Mouse (Mus musculus) heart, embryonic 16.5 days (tissue): ENCODE data around the gene Nf2. TPM values are rescaled to one million over a fixed set of nuclear protein-coding genes. Genes with fewer than 3 reads are reported as not detected.

ENCODE experiments used
- ATAC-seq: fragments of 200-750 bp; cut with Nextera tagmentation; replicated peaks from 2 replicates; pipeline ENCODE4 v1.8.0; 2017; ENCODE audit warnings: moderate number of reproducible peaks; ENCODE audit not compliant: insufficient read depth, low FRiP score; ENCODE audit errors: extremely low read depth
- H3K27ac ChIP-seq: fragments of 300-500 bp; sonication (generic); 2 replicates; pipeline ENCODE4 v1.5.1; 2014; ENCODE audit warnings: mild to moderate bottlenecking, low read length, control low read depth, moderate library complexity
- H3K27me3 ChIP-seq: fragments of 300-500 bp; sonication (generic); 2 replicates; pipeline ENCODE4 v1.6.1; 2014; ENCODE audit warnings: low read length, mixed read lengths; ENCODE audit not compliant: control insufficient read depth, insufficient read depth
- H3K36me3 ChIP-seq: fragments of 300-500 bp; sonication (generic); 2 replicates; pipeline ENCODE4 v1.6.1; 2014; ENCODE audit not compliant: control insufficient read depth, insufficient read depth
- H3K4me1 ChIP-seq: fragments of 300-500 bp; sonication (generic); 2 replicates; pipeline ENCODE4 v1.6.1; 2014; ENCODE audit warnings: low read length, mixed read lengths; ENCODE audit not compliant: control insufficient read depth, insufficient read depth
- H3K4me2 ChIP-seq: fragments of 300-500 bp; sonication (generic); 2 replicates; pipeline ENCODE4 v1.6.1; 2014; ENCODE audit warnings: low read depth, mild to moderate bottlenecking, control low read depth, low read length
- H3K4me3 ChIP-seq: fragments of 300-500 bp; sonication (generic); 2 replicates; pipeline ENCODE4 v1.5.1; 2014; ENCODE audit warnings: mild to moderate bottlenecking, control low read depth, low read length
- H3K9ac ChIP-seq: fragments of 300-500 bp; sonication (generic); 2 replicates; pipeline ENCODE4 v1.6.1; 2014; ENCODE audit warnings: low read length, control low read depth
- H3K9me3 ChIP-seq: fragments of 300-500 bp; sonication (generic); replicated peaks from 2 replicates; pipeline ENCODE4 v1.6.1; 2016; ENCODE audit warnings: low read length; ENCODE audit not compliant: control insufficient read depth
- WGBS: fragments of 180-500 bp; shearing (Covaris S2); extraction: QIAGEN DNeasy Blood & Tissue Kit; methylation state at CpG from one replicate; pipeline ENCODE4 v1.1.7; 2014; 5-methylcytosine and 5-hydroxymethylcytosine counted together
- polyA plus RNA-seq: library from polyadenylated mRNA; unstranded; fragments of >200 nt; fragmentation: Nextera tagmentation; extraction: Ambion mirVana; gene quantifications from 2 replicates; pipeline ENCODE4 v1.2.1, GENCODE M21; 2015

Nf2 gene
- polyA plus RNA-seq, 1 experiment from 2014 or later: 42.8 TPM

DNA sequence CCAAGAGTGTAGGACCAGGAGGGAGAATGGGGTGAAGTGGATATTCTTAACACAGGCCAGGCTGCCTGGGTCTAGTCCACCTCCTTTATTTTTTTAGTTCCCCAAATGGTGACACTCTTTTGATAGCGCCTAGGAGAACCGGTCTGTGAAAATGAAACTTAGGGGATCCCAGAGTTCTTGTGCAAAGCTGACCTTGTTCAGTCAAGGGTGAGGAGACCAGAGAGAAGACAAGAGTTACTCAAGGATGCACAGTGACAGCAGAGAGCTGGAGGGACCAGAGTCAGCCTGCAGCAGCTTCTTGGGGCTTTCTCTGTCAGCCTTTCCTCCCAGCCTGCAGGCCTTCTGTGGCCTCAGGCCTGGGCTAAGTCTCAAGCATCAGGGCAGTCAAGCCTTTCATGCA is 86.8 kb downstream of the Nf2 start:
- 14% methylated on average over 2 of the region's 2 CpGs for WGBS
- no peak overlapping the region for H3K4me3 ChIP-seq

DNA sequence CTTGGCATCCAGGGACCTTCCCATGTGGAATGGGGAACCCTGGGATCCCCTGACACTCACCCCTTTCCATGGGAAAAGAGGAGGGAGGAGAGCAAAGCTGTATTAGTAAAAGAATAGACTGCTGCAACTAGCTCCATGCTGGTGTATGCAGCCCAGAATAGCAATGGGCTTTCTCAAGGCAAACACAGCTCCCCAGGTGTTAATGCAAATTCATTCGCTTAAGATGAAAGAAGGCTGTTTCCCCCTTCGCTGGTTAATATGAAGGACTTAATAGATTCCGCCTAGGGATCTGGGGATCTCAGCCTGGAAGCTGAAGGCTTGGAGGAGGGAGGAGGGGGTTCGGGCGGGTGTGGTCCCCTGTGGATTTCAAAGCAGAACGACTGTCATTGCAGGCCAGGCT is 87.3 kb downstream of the Nf2 start:
- H3K27ac ChIP-seq: no peak overlapping the region
- 23% methylated on average over 6 of the region's 6 CpGs for WGBS
- H3K36me3 ChIP-seq: no peaks in the 10 kb centered on the region
- H3K27me3 ChIP-seq: peaks cover 17% of the 10 kb centered on the region
- no peaks in the 10 kb centered on the region for H3K9me3 ChIP-seq
- peaks cover 9% of the 10 kb centered on the region for H3K4me1 ChIP-seq
- H3K4me2 ChIP-seq: no peak overlapping the region
- ATAC-seq: no peak
- H3K4me3 ChIP-seq: no peak overlapping the region
- H3K9ac ChIP-seq: no peak overlapping the region

More for the DNA sequence above, 86.8 kb downstream of the Nf2 start:
- Histone ChIP-seq H3K27ac (no peak overlapping the region), H3K9ac (no peak overlapping the region), H3K4me1 (peaks cover 9% of the 10 kb centered on the region), H3K36me3 (no peaks in the 10 kb centered on the region), H3K27me3 (peaks cover 17% of the 10 kb centered on the region), H3K4me2 (no peak overlapping the region), H3K9me3 (no peaks in the 10 kb centered on the region)
- no peak for ATAC-seq

DNA sequence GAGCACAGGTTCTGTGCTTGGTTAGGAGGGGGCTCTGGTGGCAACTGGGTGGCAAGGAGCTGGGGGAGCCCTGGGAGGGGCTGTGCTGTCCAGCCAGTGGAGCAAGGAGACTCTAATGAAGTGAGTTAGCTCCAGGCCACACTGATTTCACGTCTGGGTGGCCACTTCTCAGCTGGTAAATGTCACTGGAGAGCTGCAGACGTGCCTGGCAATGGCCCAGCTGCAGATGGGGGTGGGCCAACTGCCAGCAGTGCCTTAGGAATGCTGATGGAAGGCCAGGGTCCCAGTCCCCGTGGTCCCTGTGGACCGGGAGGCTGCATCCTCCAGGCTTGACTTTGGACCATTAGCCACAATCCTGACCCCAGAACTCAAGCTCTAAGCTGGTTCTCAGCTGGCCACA is 88.9 kb downstream of the Nf2 start:
- H3K36me3 ChIP-seq: no peaks in the 10 kb centered on the region
- no peaks in the 10 kb centered on the region for H3K9me3 ChIP-seq
- H3K4me2 ChIP-seq: no peak overlapping the region
- 13% methylated on average over 4 of the region's 4 CpGs for WGBS
- peak; percentile 56 for ATAC-seq
- H3K4me1 ChIP-seq: peaks cover 9% of the 10 kb centered on the region
- no peak overlapping the region for H3K4me3 ChIP-seq
- no peak overlapping the region for H3K9ac ChIP-seq
- peaks cover 19% of the 10 kb centered on the region for H3K27me3 ChIP-seq
- no peak overlapping the region for H3K27ac ChIP-seq

DNA sequence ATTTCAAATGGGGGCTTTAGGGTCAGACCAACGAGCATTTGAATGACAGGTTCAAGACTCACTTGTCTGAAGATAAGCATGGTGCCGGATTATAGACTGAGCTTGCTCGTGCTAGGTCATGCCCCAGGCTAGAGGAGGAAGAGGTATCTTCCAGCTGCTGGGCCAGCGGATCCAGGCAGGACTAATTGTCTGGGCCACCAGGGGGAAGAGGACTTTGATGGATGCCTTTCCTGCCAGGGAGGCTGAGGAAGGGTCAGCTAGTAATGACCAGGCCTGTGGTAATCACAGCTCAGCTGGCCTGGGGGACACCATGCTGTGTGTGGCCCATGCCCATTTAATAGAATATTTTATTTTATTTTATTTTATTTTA is 91.6 kb downstream of the Nf2 start:
- Histone ChIP-seq H3K4me1 (peaks cover 9% of the 10 kb centered on the region), H3K27me3 (peaks cover 19% of the 10 kb centered on the region), H3K9me3 (peaks cover 5% of the 10 kb centered on the region), H3K4me2 (no peak overlapping the region), H3K27ac (no peak overlapping the region), H3K36me3 (no peaks in the 10 kb centered on the region), H3K9ac (no peak overlapping the region), H3K4me3 (no peak overlapping the region)
- WGBS: 27% methylated on average over 4 of the region's 4 CpGs
- no peak for ATAC-seq

DNA sequence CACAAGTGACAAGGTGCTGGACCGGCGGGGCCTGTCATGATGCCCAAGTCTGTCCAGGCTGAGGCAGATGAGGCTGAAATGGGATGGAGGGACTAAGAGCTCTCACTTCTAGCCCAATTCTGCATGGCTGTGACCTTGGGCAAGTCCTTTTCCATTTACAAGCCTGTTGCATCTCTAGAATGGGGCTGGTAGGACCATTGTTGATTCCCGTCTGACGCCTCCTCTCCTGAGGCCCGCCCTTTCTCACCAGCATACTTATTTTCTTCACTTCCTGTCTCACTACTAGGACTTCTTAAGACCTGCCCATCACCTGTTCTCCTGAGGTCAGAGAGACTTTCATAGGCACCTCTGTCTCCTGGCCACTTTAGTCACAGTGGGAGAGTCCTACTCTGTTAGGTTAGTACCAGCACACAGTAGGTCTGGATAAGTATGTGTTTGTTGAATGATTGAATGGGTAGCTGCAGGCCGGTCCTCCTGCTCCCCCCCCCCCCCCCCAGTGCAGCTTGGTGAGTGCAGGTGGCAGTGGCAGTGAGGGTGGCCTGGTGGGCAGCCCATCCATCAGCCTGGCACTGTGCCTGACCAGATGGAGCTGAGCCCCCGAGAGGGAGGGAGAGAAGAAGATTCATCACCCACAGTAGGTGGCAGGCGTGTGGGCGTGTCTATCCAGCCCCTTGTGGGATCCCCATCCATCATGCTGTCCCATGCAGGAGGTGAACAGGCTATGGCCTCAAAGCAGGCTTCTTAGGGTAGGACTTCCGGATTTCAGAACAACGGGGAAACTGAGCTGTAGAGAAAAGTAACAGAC is 92.2 kb downstream of the Nf2 start:
- peaks cover 9% of the 10 kb centered on the region for H3K4me1 ChIP-seq
- no peak overlapping the region for H3K4me2 ChIP-seq
- no peak overlapping the region for H3K9ac ChIP-seq
- H3K27ac ChIP-seq: no peak overlapping the region
- H3K9me3 ChIP-seq: peaks cover 5% of the 10 kb centered on the region
- H3K4me3 ChIP-seq: no peak overlapping the region
- H3K27me3 ChIP-seq: peaks cover 13% of the 10 kb centered on the region
- ATAC-seq: no peak
- 49% methylated on average over 11 of the region's 11 CpGs for WGBS
- H3K36me3 ChIP-seq: no peaks in the 10 kb centered on the region

DNA sequence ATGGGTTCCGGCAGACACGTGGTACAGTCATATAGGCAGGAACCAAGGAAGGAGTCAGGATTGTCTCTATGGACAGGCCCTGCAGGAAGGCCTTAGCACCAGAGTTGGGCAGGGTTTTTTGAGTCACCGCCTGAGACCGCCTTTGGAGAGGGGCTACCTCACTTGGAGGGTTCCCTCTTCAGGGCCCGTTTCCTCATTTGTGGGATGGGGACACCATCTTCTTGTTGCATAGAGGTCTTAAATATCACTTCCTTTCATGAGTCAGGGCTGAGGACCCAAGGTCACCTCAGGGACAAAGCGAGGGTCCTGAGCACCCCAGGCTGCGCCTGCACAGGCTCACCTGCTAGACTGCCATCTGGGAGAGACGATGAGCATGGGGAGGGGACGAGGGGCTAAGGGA is 92.9 kb downstream of the Nf2 start:
- H3K27ac ChIP-seq: no peak overlapping the region
- no peak overlapping the region for H3K4me2 ChIP-seq
- H3K36me3 ChIP-seq: no peaks in the 10 kb centered on the region
- peaks cover 5% of the 10 kb centered on the region for H3K27me3 ChIP-seq
- H3K9ac ChIP-seq: no peak overlapping the region
- peaks cover 5% of the 10 kb centered on the region for H3K9me3 ChIP-seq
- no peak overlapping the region for H3K4me3 ChIP-seq
- no peak for ATAC-seq
- peaks cover 9% of the 10 kb centered on the region for H3K4me1 ChIP-seq
- WGBS: 73% methylated on average over 9 of the region's 9 CpGs

DNA sequence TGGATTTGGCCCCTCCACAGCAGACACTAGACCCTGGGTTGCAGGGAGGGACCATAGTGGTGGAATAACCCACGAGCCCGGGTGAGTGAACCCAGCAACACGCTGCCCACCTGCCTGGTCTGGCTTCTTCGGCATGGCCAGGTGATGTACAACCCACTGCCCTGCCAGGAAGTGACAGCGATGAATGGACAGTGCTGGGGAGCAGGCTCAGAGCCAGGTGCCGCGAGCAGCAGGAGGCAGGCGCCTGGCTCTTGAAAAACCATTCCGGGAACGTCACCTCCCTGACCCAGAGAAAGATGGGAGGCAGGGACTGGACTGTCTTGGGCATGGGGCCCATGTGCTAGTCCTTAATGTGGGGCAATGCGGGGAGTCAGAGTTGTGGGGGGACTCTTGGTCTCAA is 94.5 kb downstream of the Nf2 start:
- Histone ChIP-seq H3K4me1 (no peaks in the 10 kb centered on the region), H3K27ac (no peak overlapping the region), H3K4me3 (no peak overlapping the region), H3K36me3 (no peaks in the 10 kb centered on the region), H3K9me3 (peaks cover 5% of the 10 kb centered on the region), H3K4me2 (no peak overlapping the region), H3K27me3 (peaks cover 15% of the 10 kb centered on the region), H3K9ac (no peak overlapping the region)
- WGBS: 62% methylated on average over 11 of the region's 11 CpGs
- ATAC-seq: no peak

DNA sequence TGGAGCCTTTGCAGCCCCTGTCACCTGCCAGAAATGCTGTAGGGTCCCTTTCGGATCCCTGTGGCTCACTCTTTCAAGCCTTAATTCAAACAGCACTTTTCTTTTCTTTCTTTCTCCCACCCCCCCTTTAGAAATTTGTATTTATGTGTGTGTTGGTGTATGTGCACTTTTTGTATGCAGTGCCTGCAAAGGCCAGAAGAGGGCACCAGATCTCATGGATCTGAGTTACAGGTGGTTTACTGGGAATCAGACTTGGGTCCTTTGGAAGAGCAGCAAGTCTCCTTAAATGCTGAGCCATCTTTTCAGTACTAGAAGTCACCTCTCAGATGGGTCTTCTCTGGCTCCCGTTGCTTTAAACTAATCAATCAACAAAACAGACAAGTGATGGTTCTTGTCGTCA is 95.3 kb downstream of the Nf2 start:
- Histone ChIP-seq H3K4me2 (no peak overlapping the region), H3K9me3 (peaks cover 5% of the 10 kb centered on the region), H3K4me3 (no peak overlapping the region), H3K27ac (no peak overlapping the region), H3K4me1 (no peaks in the 10 kb centered on the region), H3K27me3 (peaks cover 24% of the 10 kb centered on the region), H3K36me3 (no peaks in the 10 kb centered on the region), H3K9ac (no peak overlapping the region)
- WGBS: 84% methylated on average over 3 of the region's 3 CpGs
- no peak for ATAC-seq

DNA sequence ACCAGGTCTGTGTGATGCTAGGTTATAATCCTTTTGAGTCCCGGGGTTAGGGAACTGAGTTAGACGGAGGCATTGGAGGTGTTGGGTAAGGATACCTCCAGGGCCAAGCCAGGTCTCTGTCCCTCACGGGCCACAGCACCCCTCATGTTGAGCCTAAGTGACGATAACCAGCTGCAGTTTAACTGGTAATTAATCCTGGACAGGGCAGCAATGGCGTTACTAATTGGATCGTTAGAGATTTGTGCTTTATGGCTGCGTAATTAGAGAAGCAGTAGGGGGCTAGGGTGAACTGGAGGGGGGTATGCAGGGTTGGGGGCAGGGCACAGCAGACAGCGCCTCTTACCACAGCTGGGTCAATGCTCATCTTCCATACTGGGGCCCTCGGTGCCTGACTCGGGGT is 96.5 kb downstream of the Nf2 start:
- Histone ChIP-seq H3K4me1 (no peaks in the 10 kb centered on the region), H3K36me3 (no peaks in the 10 kb centered on the region), H3K4me2 (no peak overlapping the region), H3K4me3 (no peak overlapping the region), H3K27ac (no peak overlapping the region), H3K9ac (no peak overlapping the region), H3K9me3 (peaks cover 5% of the 10 kb centered on the region), H3K27me3 (peaks cover 36% of the 10 kb centered on the region)
- 50% methylated on average over 10 of the region's 10 CpGs for WGBS
- ATAC-seq: no peak
